Mouse (Mus musculus): ENCODE results near the gene Nln.

Nln gene

GRCm38 (mm10) chr13:104015246-104016105, 93.9 kb downstream of the Nln start:
- no peak for DNase-seq (ENCODE audit: low spot score in 2 of 2)

DNA sequence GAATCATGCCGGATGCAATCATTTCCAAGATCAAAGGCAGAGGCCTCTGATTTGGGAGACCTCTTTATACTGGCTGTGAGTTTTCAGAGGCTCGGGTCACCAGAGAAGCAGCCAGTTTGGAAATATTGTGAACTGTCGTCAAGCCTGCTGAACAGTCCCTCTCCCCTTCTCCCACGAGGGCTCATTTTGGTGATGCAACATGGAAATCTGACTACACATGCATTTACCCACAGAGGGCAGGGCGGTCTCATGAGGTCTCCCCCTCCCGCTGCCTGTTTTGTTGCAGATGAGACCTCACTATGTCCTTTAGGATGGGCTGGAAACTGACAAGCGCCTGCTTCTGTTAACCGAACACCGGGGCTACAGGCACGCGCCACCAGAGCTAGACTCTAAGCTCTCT, 95.4 kb downstream of the Nln start:
- DNase-seq (ENCODE audit: low spot score in 2 of 2): no peak

GRCm38 (mm10) chr13:104013380-104013779, 96.0 kb downstream of the Nln start:
- DNase-seq (ENCODE audit: low spot score in 2 of 2): no peak

DNA sequence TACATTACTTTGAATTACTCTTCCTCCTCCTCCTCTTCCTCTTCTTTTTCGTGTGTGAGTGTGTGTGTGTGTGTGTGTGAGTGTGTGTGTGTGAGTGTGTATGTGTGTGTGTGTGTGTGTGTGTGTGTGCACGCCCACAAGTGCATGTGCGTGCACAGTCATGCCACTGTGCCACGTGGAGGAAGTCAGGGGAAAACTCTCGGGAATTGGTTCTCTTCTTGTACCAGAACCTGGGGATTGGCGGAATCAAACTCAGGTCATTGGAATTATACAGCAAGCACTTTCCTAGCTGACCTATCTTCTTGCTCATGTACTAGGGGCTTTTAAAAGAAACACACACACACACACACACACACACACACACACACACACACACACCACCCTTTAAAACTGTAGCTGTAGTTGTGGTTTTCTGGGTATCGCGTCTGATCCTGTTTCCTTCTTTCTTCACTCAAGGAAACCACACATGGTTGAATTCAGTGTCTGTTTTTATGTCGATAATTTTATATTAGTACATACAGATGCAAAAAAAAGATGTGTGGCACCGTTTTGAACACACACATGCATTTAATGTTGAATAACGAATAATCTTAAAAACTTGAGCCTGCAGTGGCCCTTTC, 97.1 kb downstream of the Nln start:
- no peak for DNase-seq (ENCODE audit: low spot score in 2 of 2)

DNA sequence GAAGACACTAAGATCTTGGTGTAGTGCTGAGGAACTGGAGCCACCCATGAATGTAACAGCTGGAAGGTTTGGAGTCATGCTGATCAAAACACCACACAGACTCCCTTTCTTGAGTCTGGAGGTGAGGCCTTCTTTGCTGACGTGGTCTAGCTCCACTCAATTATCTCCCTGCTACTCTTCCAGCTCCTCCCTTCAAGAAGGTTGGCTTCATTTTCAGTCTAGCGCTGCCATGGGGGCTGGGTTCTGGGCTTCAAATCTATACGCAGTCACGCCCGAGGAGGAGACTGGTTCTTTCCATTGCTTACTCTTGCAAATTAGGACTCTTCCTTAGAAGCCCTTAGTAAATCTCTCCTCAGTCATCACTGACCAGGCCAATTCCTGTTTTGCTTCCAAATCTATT, 98.1 kb downstream of the Nln start:
- no peak for DNase-seq (ENCODE audit: low spot score in 2 of 2)

- no peak for DNase-seq (ENCODE audit: low spot score in 2 of 2)
Observed at GRCm38 (mm10) chr13:104005231-104005845, 104.1 kb downstream of the Nln start.

GRCm38 (mm10) chr13:103994085-103994455, 115.3 kb downstream of the Nln start:
- DNase-seq (ENCODE audit: low spot score in 2 of 2): no peak

GRCm38 (mm10) chr13:103993142-103994084, 116.0 kb downstream of the Nln start:
- DNase-seq (ENCODE audit: low spot score in 2 of 2): no peak

- DNase-seq (ENCODE audit: low spot score in 2 of 2): no peak
Observed at GRCm38 (mm10) chr13:103986660-103987059, 122.8 kb downstream of the Nln start.

DNA sequence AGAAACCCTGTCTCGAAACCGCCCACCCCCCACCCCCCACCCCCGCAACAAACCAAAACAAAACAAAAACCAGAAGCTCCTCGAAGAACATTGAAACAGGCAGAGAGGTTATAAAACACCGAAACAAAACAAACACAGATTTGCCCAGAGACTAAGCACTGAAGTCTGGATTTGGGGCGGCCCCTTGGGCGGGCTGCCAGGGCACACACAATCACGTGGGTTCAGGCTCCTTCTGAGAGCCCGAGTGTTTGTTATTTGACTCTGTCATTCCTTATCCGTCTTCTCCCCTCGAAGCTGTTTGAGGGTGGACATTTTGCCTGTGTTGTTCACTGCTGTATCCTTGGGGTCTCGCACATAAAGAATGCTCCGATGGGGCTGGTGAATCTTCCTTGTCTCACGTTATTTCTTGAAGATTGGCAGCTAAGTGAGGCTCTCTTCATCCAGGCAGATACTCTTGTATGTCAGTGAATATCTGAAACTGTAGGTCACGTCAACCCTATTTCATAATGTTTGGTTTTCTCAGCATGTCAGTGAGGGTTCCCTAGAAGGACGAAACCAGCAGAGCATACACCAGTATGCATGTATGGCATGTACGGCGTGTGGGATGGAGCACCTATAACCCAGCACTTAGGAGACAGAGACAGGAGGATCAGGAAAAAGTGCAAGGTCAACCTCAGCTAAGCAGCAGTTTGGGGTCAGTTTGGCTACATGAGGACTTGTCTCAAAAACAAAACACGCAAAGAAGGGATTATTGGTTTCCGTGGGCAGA, 123.7 kb downstream of the Nln start:
- DNase-seq (ENCODE audit: low spot score in 2 of 2): no peak

DNA sequence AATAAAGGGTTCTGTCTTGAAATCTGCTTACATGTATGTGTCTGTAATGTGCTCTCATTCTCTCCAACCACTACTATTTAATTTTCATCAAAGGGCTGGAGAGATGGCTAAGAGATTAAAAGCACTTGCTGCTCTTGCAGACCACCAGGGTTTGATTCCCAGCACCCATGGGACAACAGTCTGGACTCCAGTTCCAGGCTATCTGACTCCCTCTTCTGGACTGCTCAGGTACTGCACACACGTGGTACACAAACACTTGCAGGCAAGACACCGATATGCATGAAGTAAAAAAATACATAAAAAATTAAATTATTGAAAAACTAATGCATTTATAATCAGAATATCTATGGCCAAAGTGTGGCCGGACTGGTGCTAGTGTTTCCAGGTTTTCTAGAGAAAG, 127.0 kb downstream of the Nln start:
- DNase-seq (ENCODE audit: low spot score in 2 of 2): no peak

- DNase-seq (ENCODE audit: low spot score in 2 of 2): no peak
Observed at GRCm38 (mm10) chr13:103980414-103980813, 129.0 kb downstream of the Nln start.

GRCm38 (mm10) chr13:103978286-103978866, 131.0 kb downstream of the Nln start:
- no peak for DNase-seq (ENCODE audit: low spot score in 2 of 2)

GRCm38 (mm10) chr13:103977844-103978243, 131.6 kb downstream of the Nln start:
- no peak for DNase-seq (ENCODE audit: low spot score in 2 of 2)

DNA sequence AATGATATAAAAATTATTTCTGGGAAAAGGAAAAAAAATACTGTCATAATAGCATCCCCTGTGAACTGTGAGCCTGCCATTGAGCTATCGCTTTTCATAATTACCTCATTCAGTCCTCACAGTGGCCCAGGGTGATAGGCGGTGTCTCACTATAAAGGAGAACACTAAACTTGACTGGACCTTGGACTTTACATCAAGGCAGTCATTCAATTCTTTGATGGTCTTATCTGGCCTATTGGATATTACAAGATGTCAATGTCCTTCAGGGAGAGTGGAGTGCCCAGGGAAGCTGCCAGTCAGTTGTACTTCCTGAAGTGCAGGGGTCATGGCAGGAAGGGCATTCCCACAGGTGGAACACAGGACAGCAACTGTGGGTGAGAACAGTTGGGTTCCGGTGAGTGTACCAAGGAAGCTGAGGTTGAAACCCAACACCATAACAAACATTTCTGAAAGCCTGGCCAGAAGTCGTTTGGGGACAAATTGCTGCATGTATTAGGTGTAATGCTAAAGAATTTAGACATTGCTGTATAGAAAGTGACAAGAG, 133.2 kb downstream of the Nln start:
- DNase-seq (ENCODE audit: low spot score in 2 of 2): no peak

- no peak for DNase-seq (ENCODE audit: low spot score in 2 of 2)
Observed at GRCm38 (mm10) chr13:103975101-103975500, 134.3 kb downstream of the Nln start.

DNA sequence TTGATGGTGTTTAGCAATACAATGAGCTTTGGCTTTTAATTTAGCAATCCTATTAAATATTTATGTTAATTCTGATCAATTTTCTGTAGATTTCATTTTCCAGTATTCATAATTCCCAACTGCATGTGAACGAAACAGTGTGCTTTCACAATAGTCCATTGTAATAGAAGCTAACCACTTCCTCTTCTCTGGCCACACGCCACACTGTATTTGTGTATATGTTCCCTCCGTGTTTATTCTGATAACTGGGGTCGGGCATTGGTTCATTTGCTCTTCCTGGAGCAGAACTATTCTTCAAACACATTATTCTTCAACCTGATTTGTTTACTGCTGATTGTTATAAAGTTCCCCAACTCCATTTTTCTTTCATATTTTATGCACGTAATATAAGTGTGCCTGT, 135.4 kb downstream of the Nln start:
- no peak for DNase-seq (ENCODE audit: low spot score in 2 of 2)
